Mouse (Mus musculus): ENCODE data around the gene Erg.

Gene Erg

DNA sequence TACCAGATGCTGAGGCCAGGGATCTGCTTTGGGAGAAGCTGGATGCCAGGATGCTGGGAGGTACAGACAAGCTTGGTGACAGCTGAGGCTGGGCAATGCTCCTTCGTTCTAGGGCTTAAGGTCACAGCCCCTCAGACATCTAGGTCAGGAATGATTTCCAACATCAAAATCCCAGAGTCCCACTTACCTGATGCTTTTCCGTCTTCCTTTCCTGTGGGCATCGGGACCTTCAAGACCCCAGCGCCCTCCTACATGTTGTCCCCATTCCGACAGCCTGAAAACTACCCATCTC is at the start of gene Erg:
Gene Erg, minus strand, starts transcription at position 283 of the 292 bp plus-strand sequence.
- no peak for DNase-seq (ENCODE audit: extremely low read depth, low read depth)

- no peak for DNase-seq (ENCODE audit: extremely low read depth, low read depth)
Observed at GRCm38 (mm10) chr16:95631816-95632215, 45.4 kb upstream of the Erg start.

- DNase-seq (ENCODE audit: extremely low read depth, low read depth) = no peak
Observed at GRCm38 (mm10) chr16:95623876-95624770, 37.7 kb upstream of the Erg start.

GRCm38 (mm10) chr16:95623056-95623455 is 36.7 kb upstream of the Erg start:
- no peak for DNase-seq (ENCODE audit: extremely low read depth, low read depth)

- no peak for DNase-seq (ENCODE audit: extremely low read depth, low read depth)
Observed at GRCm38 (mm10) chr16:95619859-95620325, 33.5 kb upstream of the Erg start.

GRCm38 (mm10) chr16:95618206-95618605 is 31.8 kb upstream of the Erg start:
- DNase-seq (ENCODE audit: extremely low read depth, low read depth) = no peak

- no peak for DNase-seq (ENCODE audit: extremely low read depth, low read depth)
Observed at GRCm38 (mm10) chr16:95617720-95618119, 31.3 kb upstream of the Erg start.

DNA sequence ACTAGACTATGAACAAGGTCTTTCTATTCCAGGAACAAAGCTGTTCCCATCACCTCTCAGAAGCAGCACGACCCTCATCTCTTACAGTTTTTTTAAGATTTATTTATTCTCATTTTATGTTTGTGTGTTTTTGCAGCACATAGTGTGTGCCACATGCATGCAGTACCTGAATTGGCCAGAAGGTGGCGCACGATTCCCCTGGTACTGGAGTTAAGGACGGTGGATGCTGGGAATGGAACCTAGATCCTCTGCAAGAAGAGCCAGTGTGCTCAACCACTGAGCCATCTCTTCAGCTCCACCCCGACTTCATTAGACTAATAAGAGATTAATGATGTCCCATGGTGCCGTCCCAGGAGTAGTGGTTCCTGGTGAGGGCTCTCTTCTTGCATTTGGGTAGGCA is 29.2 kb upstream of the Erg start:
- peak; percentile 22 for DNase-seq (ENCODE audit: extremely low read depth, low read depth)

- no peak for DNase-seq (ENCODE audit: extremely low read depth, low read depth)
Observed at GRCm38 (mm10) chr16:95614482-95614881, 28.1 kb upstream of the Erg start.

- DNase-seq (ENCODE audit: extremely low read depth, low read depth) = no peak
Observed at GRCm38 (mm10) chr16:95611982-95612746, 25.8 kb upstream of the Erg start.

DNA sequence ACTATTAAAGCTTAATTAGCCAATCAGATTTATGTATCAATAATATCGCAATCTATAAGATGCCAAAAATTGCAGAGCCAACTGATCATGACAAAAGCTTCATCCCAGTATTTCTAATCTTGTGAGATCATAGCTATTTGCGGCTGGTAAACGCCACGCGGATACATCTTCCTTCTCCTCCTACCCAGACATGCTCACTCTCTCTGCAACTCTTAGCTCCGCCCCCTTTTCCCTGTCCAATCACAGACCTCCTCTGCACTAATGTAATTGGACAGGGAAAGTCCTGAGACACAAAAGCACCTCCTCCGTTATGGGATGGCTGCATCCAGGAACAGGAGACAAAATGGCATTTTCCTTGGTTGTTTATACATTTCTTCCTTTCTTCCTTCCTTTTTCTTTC is 22.2 kb upstream of the Erg start:
- peak; percentile 81 for DNase-seq (ENCODE audit: extremely low read depth, low read depth)

DNA sequence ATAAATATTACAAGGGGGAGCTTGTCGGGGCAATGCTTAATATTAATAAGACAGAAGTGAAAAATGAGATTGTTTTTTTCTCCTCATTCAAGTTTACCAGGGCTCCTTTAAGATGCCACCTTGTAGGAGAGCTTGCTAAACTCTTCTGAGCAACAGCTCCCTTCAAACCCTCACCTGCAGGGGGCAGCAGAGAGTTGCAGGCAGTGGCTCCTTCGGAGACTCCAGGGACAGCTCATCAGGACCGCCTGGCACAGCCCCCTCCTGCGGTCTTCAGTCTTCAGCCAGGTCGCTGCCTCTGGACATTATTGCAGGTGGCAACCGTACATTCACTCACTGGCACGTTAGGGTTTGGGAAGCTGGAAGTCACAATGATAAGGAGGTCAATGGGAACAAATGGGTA is 18.9 kb upstream of the Erg start:
- DNase-seq (ENCODE audit: extremely low read depth, low read depth) = peak; percentile 45

DNA sequence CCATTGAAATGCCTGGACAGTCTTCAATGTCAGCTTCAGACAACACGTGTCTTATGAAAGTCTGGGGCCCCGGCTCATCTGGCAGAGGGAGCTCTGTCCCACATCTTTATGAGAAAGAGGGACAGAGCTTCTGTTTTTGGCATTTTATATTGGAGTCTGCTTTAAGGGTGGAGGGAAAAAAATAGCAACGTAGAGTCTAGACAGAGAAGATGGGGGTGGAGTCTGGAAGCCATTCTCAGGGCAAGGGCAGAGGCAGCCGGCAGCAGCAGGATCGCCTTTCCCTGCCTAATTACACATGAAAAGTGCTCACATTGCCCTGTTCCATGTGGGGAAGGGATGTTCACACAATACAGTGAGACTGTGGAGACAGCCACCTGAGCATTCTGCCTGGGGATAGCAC is 16.1 kb upstream of the Erg start:
- DNase-seq (ENCODE audit: extremely low read depth, low read depth) = no peak

DNA sequence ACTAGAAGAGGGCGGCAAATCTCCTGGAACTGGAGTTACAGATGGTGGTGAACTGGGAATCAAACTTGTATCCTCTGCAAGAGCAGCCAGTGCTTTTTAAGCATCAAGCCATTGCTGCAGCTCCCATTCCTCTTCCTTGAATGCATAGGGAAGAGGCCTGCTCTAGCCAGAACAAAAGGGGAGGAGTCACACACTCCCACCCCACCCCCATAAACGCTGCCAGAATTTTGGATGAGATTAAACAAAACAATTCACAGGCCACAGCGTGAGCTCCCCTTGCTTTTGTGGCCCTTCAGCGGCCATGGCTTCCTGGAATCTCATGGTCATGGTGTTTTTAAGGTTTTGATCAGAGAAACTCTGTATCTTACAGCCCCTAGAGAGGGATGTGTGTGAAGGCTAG is 15.4 kb upstream of the Erg start:
- no peak for DNase-seq (ENCODE audit: extremely low read depth, low read depth)

DNA sequence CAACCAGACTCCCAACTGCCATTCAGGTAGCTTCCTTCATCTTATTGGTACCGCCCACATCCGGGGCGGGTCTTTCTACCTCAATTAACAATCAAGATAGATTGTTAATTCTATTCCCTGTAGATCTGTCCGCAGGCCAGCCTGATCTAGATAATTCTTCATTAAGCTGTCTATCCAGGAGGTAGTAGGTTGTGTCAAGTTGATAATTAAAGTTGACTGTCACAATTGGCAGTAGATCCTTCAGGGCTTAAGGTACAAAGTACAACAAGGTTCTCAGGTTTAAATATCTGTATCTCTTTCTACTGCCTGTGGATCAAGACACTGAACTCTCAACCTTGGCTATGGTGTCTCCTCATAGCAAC is 14.8 kb upstream of the Erg start:
- no peak for DNase-seq (ENCODE audit: extremely low read depth, low read depth)

DNA sequence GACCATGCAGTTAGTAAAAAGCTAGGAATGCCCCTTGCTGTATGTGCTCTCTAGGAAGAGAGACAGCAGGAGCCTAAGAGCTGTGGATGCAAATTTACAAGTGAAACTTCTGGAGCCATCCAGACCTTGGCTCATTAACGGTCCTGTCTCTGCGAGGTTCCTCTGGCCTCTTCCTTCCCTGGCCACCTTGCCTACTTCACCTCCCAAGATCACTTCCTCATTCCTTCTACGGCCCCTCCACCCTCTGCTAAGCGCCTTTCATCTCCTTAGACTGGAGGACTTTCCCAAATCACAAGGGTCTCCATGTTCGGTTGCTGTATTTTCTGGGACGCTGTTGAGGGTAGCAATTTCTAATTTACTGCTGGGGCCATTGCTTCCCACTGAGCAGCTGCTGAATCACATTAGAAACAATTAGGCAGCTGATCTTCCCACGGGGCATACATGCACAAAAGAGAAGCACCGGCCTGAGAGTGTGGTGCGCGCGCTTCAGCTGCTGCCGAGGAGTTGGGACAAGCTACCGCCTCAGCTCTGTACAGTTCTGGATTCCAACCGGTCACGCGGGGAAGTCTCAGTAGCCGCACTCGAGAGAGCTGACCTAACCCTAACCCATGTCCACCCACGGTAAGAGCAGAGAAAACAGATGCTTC is 14.3 kb upstream of the Erg start:
- DNase-seq (ENCODE audit: extremely low read depth, low read depth) = no peak

- DNase-seq (ENCODE audit: extremely low read depth, low read depth) = no peak
Observed at GRCm38 (mm10) chr16:95598930-95599329, 12.5 kb upstream of the Erg start.

DNA sequence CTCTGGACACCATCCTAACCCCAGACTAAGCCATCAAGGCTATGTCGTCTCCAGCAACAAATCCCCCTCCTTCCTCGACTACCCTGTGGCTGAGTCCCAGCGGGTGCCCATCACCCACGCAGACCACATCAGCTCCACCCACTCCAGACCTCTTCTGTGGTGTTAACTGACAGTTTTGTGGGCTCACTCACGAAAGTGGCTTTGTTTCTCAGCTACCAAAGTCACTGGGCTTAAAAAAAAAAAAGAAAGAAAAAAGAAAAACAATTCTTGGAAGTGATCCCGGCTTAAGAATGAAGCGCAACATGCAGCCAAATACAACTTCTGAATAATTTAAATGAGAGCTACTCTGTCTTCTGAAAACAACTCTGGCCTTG is 11.2 kb upstream of the Erg start:
- no peak for DNase-seq (ENCODE audit: extremely low read depth, low read depth)

DNA sequence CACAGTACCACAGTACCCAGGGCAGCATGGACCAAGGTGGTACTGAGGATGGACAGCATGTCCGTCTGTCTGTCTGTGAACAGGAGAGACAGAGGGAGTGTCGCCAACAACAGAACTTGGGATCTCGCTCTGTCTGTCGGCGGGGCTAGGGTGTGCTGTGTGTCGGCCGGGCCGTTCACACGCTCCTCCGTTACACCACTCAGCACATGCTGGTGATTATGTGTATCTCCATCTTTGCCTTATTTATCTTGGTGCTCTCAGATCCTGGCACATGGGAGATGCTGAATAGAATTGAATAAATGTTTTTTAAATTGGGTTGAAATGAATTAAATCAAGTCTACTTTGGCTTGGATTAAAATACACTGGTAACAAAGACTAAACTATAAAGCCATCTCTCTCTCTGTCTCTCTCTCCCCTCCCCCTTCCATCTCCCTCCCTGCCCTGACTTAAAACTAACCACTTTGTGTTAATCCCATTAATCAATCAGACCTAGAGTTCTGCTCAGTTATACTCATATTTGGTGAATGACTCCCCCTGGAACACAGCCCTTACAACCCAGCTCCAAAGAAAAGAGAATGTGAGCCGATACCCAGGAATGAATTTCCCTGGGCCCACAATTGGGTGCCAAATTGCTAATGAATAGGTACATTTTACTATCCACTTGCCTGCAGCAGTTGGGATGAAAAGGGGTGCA is 10.6 kb upstream of the Erg start:
- DNase-seq (ENCODE audit: extremely low read depth, low read depth) = no peak

GRCm38 (mm10) chr16:95588849-95589248 is 2.5 kb upstream of the Erg start:
- no peak for DNase-seq (ENCODE audit: extremely low read depth, low read depth)

GRCm38 (mm10) chr16:95586726-95587125 is 333 bp upstream of the Erg start:
- DNase-seq (ENCODE audit: extremely low read depth, low read depth) = no peak

Measured in MEL-GATA-1-ER (cell line).